Mouse (Mus musculus): Measurements from ENCODE around the gene Gm42417. TPM values are rescaled to one million over a fixed set of nuclear protein-coding genes. Genes with fewer than 3 reads are reported as not detected.

Gene Gm42417
- polyA plus RNA-seq, 1 experiment from 2014 or later, result 0.26 TPM

- 2% methylated on average over 42 of the region's 51 CpGs for WGBS
- peak within 1 kb of the TSS; percentile 69 for H3K4me2 ChIP-seq (replicated peaks; ENCODE audit: low read depth, low read length)
- peak; percentile 99 for ATAC-seq (ENCODE audit: low FRiP score, low TSS enrichment)
Measured at GRCm38 (mm10) chr1:36511289-36512021, 27.8 kb downstream of the Gm42417 start, which contains the start of gene Cnnm3. Cnnm3 (plus strand) TSS chr1:36511867.

GRCm38 (mm10) chr1:36508238-36508637, 31.0 kb downstream of the Gm42417 start:
- H3K4me1 ChIP-seq (ENCODE audit: control insufficient read depth, insufficient read depth, low read length), result peaks cover 3% of the 10 kb centered on the region
- H3K9ac ChIP-seq (ENCODE audit: low read depth, low read length), result no peak overlapping the region
- ATAC-seq (ENCODE audit: low FRiP score, low TSS enrichment), result no peak
- H3K27ac ChIP-seq (ENCODE audit: low read depth, low read length), result no peak overlapping the region
- H3K36me3 ChIP-seq (ENCODE audit: control insufficient read depth, insufficient read depth, low read length), result peaks cover 19% of the 10 kb centered on the region
- 83% methylated on average over 5 of the region's 5 CpGs for WGBS
- H3K4me3 ChIP-seq (ENCODE audit: low read length), result no peak overlapping the region
- H3K9me3 ChIP-seq (ENCODE audit: control insufficient read depth, low read length), result no peaks in the 10 kb centered on the region
- H3K27me3 ChIP-seq (ENCODE audit: control insufficient read depth, insufficient read depth, low read length), result no peaks in the 10 kb centered on the region
- no peak overlapping the region for H3K4me2 ChIP-seq (replicated peaks; ENCODE audit: low read depth, low read length)

More at GRCm38 (mm10) chr1:36511289-36512021, 27.8 kb downstream of the Gm42417 start, which contains the start of gene Cnnm3:
- Histone ChIP-seq H3K36me3 (ENCODE audit: control insufficient read depth, insufficient read depth, low read length) (peaks cover 13% of the 10 kb centered on the region), H3K27ac (ENCODE audit: low read depth, low read length) (peak within 1 kb of the TSS; percentile 98), H3K4me1 (ENCODE audit: control insufficient read depth, insufficient read depth, low read length) (peaks cover 18% of the 10 kb centered on the region), H3K4me3 (ENCODE audit: low read length) (peak within 1 kb of the TSS; percentile 92), H3K9me3 (ENCODE audit: control insufficient read depth, low read length) (no peaks in the 10 kb centered on the region), H3K9ac (ENCODE audit: low read depth, low read length) (peak within 1 kb of the TSS; percentile 89), H3K27me3 (ENCODE audit: control insufficient read depth, insufficient read depth, low read length) (no peaks in the 10 kb centered on the region)

- Histone ChIP-seq H3K27me3 (ENCODE audit: control insufficient read depth, insufficient read depth, low read length) (no peaks in the 10 kb centered on the region), H3K4me1 (ENCODE audit: control insufficient read depth, insufficient read depth, low read length) (no peaks in the 10 kb centered on the region), H3K9me3 (ENCODE audit: control insufficient read depth, low read length) (no peaks in the 10 kb centered on the region), H3K36me3 (ENCODE audit: control insufficient read depth, insufficient read depth, low read length) (peaks cover 20% of the 10 kb centered on the region; the same call in 1 of the 2 replicates), H3K4me2 (replicated peaks; ENCODE audit: low read depth, low read length) (no peak overlapping the region), H3K27ac (ENCODE audit: low read depth, low read length) (no peak overlapping the region), H3K9ac (ENCODE audit: low read depth, low read length) (no peak overlapping the region), H3K4me3 (ENCODE audit: low read length) (no peak overlapping the region)
- ATAC-seq (ENCODE audit: low FRiP score, low TSS enrichment), result peak; percentile 54; the same call in 1 of the 2 replicates
- 9% methylated on average over 3 of the region's 3 CpGs for WGBS
Measured at GRCm38 (mm10) chr1:36501261-36501660, 38.0 kb downstream of the Gm42417 start.

- ATAC-seq (ENCODE audit: low FRiP score, low TSS enrichment), result no peak
- 75% methylated on average over 2 of the region's 2 CpGs for WGBS
Measured at GRCm38 (mm10) chr1:36497312-36497711, 41.9 kb downstream of the Gm42417 start.

GRCm38 (mm10) chr1:36496719-36497118, 42.5 kb downstream of the Gm42417 start:
- Histone ChIP-seq H3K9me3 (ENCODE audit: control insufficient read depth, low read length) (no peaks in the 10 kb centered on the region), H3K27ac (ENCODE audit: low read depth, low read length) (no peak overlapping the region), H3K9ac (ENCODE audit: low read depth, low read length) (no peak overlapping the region), H3K4me3 (ENCODE audit: low read length) (no peak overlapping the region), H3K27me3 (ENCODE audit: control insufficient read depth, insufficient read depth, low read length) (no peaks in the 10 kb centered on the region), H3K36me3 (ENCODE audit: control insufficient read depth, insufficient read depth, low read length) (peaks cover 14% of the 10 kb centered on the region; the same call in 1 of the 2 replicates), H3K4me2 (replicated peaks; ENCODE audit: low read depth, low read length) (no peak overlapping the region), H3K4me1 (ENCODE audit: control insufficient read depth, insufficient read depth, low read length) (peaks cover 5% of the 10 kb centered on the region)
- no peak for ATAC-seq (ENCODE audit: low FRiP score, low TSS enrichment)
- WGBS, result 32% methylated on average over 2 of the region's 2 CpGs

More at GRCm38 (mm10) chr1:36497312-36497711, 41.9 kb downstream of the Gm42417 start:
- Histone ChIP-seq H3K27me3 (ENCODE audit: control insufficient read depth, insufficient read depth, low read length) (no peaks in the 10 kb centered on the region), H3K4me3 (ENCODE audit: low read length) (no peak overlapping the region), H3K36me3 (ENCODE audit: control insufficient read depth, insufficient read depth, low read length) (peaks cover 14% of the 10 kb centered on the region; the same call in 1 of the 2 replicates), H3K4me1 (ENCODE audit: control insufficient read depth, insufficient read depth, low read length) (peaks cover 1% of the 10 kb centered on the region), H3K27ac (ENCODE audit: low read depth, low read length) (no peak overlapping the region), H3K9ac (ENCODE audit: low read depth, low read length) (no peak overlapping the region), H3K9me3 (ENCODE audit: control insufficient read depth, low read length) (no peaks in the 10 kb centered on the region), H3K4me2 (replicated peaks; ENCODE audit: low read depth, low read length) (no peak overlapping the region)

- Histone ChIP-seq H3K9me3 (ENCODE audit: control insufficient read depth, low read length) (no peaks in the 10 kb centered on the region), H3K36me3 (ENCODE audit: control insufficient read depth, insufficient read depth, low read length) (peaks cover 2% of the 10 kb centered on the region; the same call in 1 of the 2 replicates), H3K4me1 (ENCODE audit: control insufficient read depth, insufficient read depth, low read length) (peaks cover 5% of the 10 kb centered on the region), H3K4me3 (ENCODE audit: low read length) (no peak overlapping the region), H3K9ac (ENCODE audit: low read depth, low read length) (no peak overlapping the region), H3K4me2 (replicated peaks; ENCODE audit: low read depth, low read length) (no peak overlapping the region), H3K27me3 (ENCODE audit: control insufficient read depth, insufficient read depth, low read length) (no peaks in the 10 kb centered on the region), H3K27ac (ENCODE audit: low read depth, low read length) (no peak overlapping the region)
- 50% methylated on average over 6 of the region's 6 CpGs for WGBS
- ATAC-seq (ENCODE audit: low FRiP score, low TSS enrichment), result no peak
Measured at GRCm38 (mm10) chr1:36493299-36493698, 45.9 kb downstream of the Gm42417 start.

- no peaks in the 10 kb centered on the region for H3K27me3 ChIP-seq (ENCODE audit: control insufficient read depth, insufficient read depth, low read length)
- H3K4me3 ChIP-seq (ENCODE audit: low read length), result no peak overlapping the region
- no peaks in the 10 kb centered on the region for H3K36me3 ChIP-seq (ENCODE audit: control insufficient read depth, insufficient read depth, low read length)
- no peak overlapping the region for H3K4me2 ChIP-seq (replicated peaks; ENCODE audit: low read depth, low read length)
- H3K4me1 ChIP-seq (ENCODE audit: control insufficient read depth, insufficient read depth, low read length), result peaks cover 5% of the 10 kb centered on the region
- ATAC-seq (ENCODE audit: low FRiP score, low TSS enrichment), result peak; percentile 91
- H3K9ac ChIP-seq (ENCODE audit: low read depth, low read length), result 0 out of 2 replicates have a peak overlapping the region, but pooled peaks have one; percentile 28
- no peaks in the 10 kb centered on the region for H3K9me3 ChIP-seq (ENCODE audit: control insufficient read depth, low read length)
- no peak overlapping the region for H3K27ac ChIP-seq (ENCODE audit: low read depth, low read length)
- 37% methylated on average over 9 of the region's 9 CpGs for WGBS
Measured at GRCm38 (mm10) chr1:36492416-36493139, 46.7 kb downstream of the Gm42417 start.

GRCm38 (mm10) chr1:36489661-36490060, 49.6 kb downstream of the Gm42417 start:
- 82% methylated on average over 6 of the region's 6 CpGs for WGBS
- H3K4me3 ChIP-seq (ENCODE audit: low read length), result no peak overlapping the region
- H3K27me3 ChIP-seq (ENCODE audit: control insufficient read depth, insufficient read depth, low read length), result no peaks in the 10 kb centered on the region
- no peaks in the 10 kb centered on the region for H3K36me3 ChIP-seq (ENCODE audit: control insufficient read depth, insufficient read depth, low read length)
- no peak for ATAC-seq (ENCODE audit: low FRiP score, low TSS enrichment)
- H3K9ac ChIP-seq (ENCODE audit: low read depth, low read length), result no peak overlapping the region
- peaks cover 5% of the 10 kb centered on the region for H3K4me1 ChIP-seq (ENCODE audit: control insufficient read depth, insufficient read depth, low read length)
- H3K27ac ChIP-seq (ENCODE audit: low read depth, low read length), result no peak overlapping the region
- H3K9me3 ChIP-seq (ENCODE audit: control insufficient read depth, low read length), result no peaks in the 10 kb centered on the region
- H3K4me2 ChIP-seq (replicated peaks; ENCODE audit: low read depth, low read length), result no peak overlapping the region

GRCm38 (mm10) chr1:36487111-36487510, 52.1 kb downstream of the Gm42417 start:
- Histone ChIP-seq H3K27ac (ENCODE audit: low read depth, low read length) (0 out of 2 replicates have a peak overlapping the region, but pooled peaks have one; percentile 6), H3K9me3 (ENCODE audit: control insufficient read depth, low read length) (no peaks in the 10 kb centered on the region), H3K4me3 (ENCODE audit: low read length) (no peak overlapping the region), H3K36me3 (ENCODE audit: control insufficient read depth, insufficient read depth, low read length) (no peaks in the 10 kb centered on the region), H3K27me3 (ENCODE audit: control insufficient read depth, insufficient read depth, low read length) (no peaks in the 10 kb centered on the region), H3K4me1 (ENCODE audit: control insufficient read depth, insufficient read depth, low read length) (peaks cover 7% of the 10 kb centered on the region), H3K9ac (ENCODE audit: low read depth, low read length) (no peak overlapping the region), H3K4me2 (replicated peaks; ENCODE audit: low read depth, low read length) (no peak overlapping the region)
- 54% methylated on average over 9 of the region's 9 CpGs for WGBS
- peak; percentile 32 for ATAC-seq (ENCODE audit: low FRiP score, low TSS enrichment)

Data from kidney, embryonic 14.5 days (tissue).